Mouse (Mus musculus) olfactory bulb, adult 2 months (tissue): ENCODE results near the gene Smim13.

Experiments used
- CTCF ChIP-seq: fragments of 200-500 bp; IDR thresholded peaks from 2 replicates; pipeline ENCODE4 v1.5.1; 2012; ENCODE audit warnings: low read depth, mild to moderate bottlenecking, low read length, moderate library complexity; ENCODE audit not compliant: insufficient read depth
- POLR2A ChIP-seq: fragments of 200-500 bp; IDR thresholded peaks from 2 replicates; pipeline ENCODE4 v1.6.1; 2012; ENCODE audit warnings: mild to moderate bottlenecking, low read depth, low read length, moderate library complexity; ENCODE audit not compliant: insufficient read depth

- TF ChIP-seq CTCF: no peak
- TF ChIP-seq POLR2A: no peak
Measured at GRCm38 (mm10) chr13:41206241-41206640, 43.4 kb upstream of the Smim13 start.
